Mouse (Mus musculus) thymus, postnatal 0 days (tissue): Measurements from ENCODE around the gene Btk. TPM values are rescaled to one million over a fixed set of nuclear protein-coding genes. Genes with fewer than 3 reads are reported as not detected.

ENCODE experiments used
- polyA plus RNA-seq: library from polyadenylated mRNA; unstranded; fragments of >200 nt; fragmentation: Nextera tagmentation; extraction: Ambion mirVana; gene quantifications from 2 replicates; pipeline ENCODE4 v1.2.1, GENCODE M21; 2015

The Btk gene
- polyA plus RNA-seq, 1 experiment from 2014 or later: 4.1 TPM

Other genes starting within 250 kb of the Btk start
- 0.27 and 0.29 TPM in 2 replicates for gene Drp2, start 179.0 kb downstream of the Btk start, polyA plus RNA-seq
- not detected in 2 replicates for gene Taf7l, start 107.1 kb downstream of the Btk start, polyA plus RNA-seq
- gene Timm8a1, start 41.7 kb downstream of the Btk start, polyA plus RNA-seq: 90.1 and 104 TPM in 2 replicates
- gene Rpl36a, start 2.1 kb upstream of the Btk start, polyA plus RNA-seq: 605 and 639 TPM in 2 replicates
- gene Gla, start 17.6 kb upstream of the Btk start, polyA plus RNA-seq: 4.9 and 7.1 TPM in 2 replicates
- gene Hnrnph2, start 17.6 kb upstream of the Btk start, polyA plus RNA-seq: 123 and 128 TPM in 2 replicates
- gene Armcx4, start 102.9 kb upstream of the Btk start, polyA plus RNA-seq: 0.94 and 1.3 TPM in 2 replicates
- gene Armcx1, start 134.4 kb upstream of the Btk start, polyA plus RNA-seq: 12.7 and 14.2 TPM in 2 replicates
- 10.7 and 10.8 TPM in 2 replicates for gene Armcx6, start 167.8 kb upstream of the Btk start, polyA plus RNA-seq
- gene Armcx3, start 173.0 kb upstream of the Btk start, polyA plus RNA-seq: 25.7 and 26.4 TPM in 2 replicates
- 14.3 and 14.7 TPM in 2 replicates for gene Armcx2, start 225.7 kb upstream of the Btk start, polyA plus RNA-seq